Mouse (Mus musculus) hindbrain, embryonic 15.5 days (tissue): ENCODE measurements at regions not wholly inside any gene's neighbourhood (a gene's known extent, or its start where the extent isn't known, plus 50 kb on each side); places are given as distances from the start of the nearest gene placed in this dataset.

ENCODE experiments used
- ATAC-seq: fragments of 200-750 bp; cut with Nextera tagmentation; 2 replicates; pipeline ENCODE4 v1.8.0; 2017; ENCODE audit warnings: low read depth, moderate number of reproducible peaks, moderate TSS enrichment; ENCODE audit not compliant: low FRiP score
- H3K27ac ChIP-seq: fragments of 300-500 bp; sonication (generic); replicated peaks from 2 replicates; pipeline ENCODE4 v1.5.1; 2015; ENCODE audit warnings: mild to moderate bottlenecking, inconsistent platforms
- H3K27me3 ChIP-seq: fragments of 300-500 bp; sonication (generic); 2 replicates; pipeline ENCODE4 v1.6.1; 2015; ENCODE audit warnings: control low read depth, inconsistent platforms
- H3K36me3 ChIP-seq: fragments of 300-500 bp; sonication (generic); 2 replicates; pipeline ENCODE4 v1.6.1; 2015; ENCODE audit warnings: control low read depth, inconsistent platforms
- H3K4me1 ChIP-seq: fragments of 300-500 bp; sonication (generic); replicated peaks from 2 replicates; pipeline ENCODE4 v1.6.1; 2015; ENCODE audit warnings: control low read depth, inconsistent platforms
- H3K4me2 ChIP-seq: fragments of 300-500 bp; sonication (generic); 2 replicates; pipeline ENCODE4 v1.6.1; 2015; ENCODE audit warnings: moderate library complexity, mild to moderate bottlenecking, inconsistent platforms
- H3K4me3 ChIP-seq: fragments of 300-500 bp; sonication (generic); 2 replicates; pipeline ENCODE4 v1.5.1; 2015; ENCODE audit warnings: mild to moderate bottlenecking, inconsistent platforms
- H3K9ac ChIP-seq: fragments of 300-500 bp; sonication (generic); 2 replicates; pipeline ENCODE4 v1.6.1; 2015; ENCODE audit warnings: inconsistent platforms
- H3K9me3 ChIP-seq: fragments of 300-500 bp; sonication (generic); 2 replicates; pipeline ENCODE4 v1.6.1; 2016; ENCODE audit warnings: control low read depth, inconsistent platforms
- WGBS: fragments of 180-500 bp; shearing (Covaris S2); methylation state at CpG from one replicate; pipeline ENCODE4 v1.1.7; 2015; 5-methylcytosine and 5-hydroxymethylcytosine counted together

DNA sequence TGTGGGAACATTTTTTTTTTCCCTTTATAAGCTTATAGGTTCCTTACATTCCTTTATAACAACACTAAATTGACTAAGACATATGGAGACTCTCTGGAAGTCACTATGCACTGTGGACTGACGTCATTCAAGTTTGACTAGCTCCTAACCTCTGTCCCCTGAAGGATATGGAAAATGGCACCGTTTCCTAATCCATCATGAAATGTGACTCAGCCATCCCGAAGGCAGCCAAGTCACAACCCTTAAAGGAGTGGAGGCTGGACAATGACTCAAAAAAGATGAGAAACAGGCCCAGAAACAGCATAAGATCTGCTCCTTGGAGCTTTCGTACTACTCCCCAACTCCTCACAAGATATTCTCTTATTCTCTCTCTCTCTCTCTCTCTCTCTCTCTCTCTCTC, 253.5 kb downstream of the Hhipl2 start:
- Histone ChIP-seq H3K27ac (no peak overlapping the region), H3K4me1 (peaks cover 11% of the 10 kb centered on the region; the same call in 1 of the 2 replicates)
- WGBS, result 77% methylated on average over 4 of the region's 4 CpGs

DNA sequence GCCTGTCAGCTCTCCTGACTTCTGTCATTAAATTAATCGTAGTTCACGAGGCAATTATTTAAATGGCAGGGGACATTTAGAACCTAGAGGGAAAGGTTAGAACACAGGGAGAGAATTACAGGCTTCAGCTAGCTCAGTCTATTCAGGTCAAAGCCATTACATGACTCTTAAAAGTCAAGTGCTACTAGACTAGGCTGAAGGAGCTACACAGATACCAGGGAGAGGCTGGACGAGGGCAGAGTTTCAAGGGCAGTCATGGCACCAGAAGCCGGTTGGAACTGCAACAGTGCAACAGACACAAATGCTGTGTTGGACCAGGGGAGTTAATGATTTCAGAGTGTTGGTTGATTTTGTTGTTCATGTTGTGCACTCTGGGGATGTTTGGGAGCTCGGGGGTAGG, 254.5 kb downstream of the Hhipl2 start:
- H3K27ac ChIP-seq, result no peak overlapping the region

More for the DNA sequence above, 253.5 kb downstream of the Hhipl2 start:
- Histone ChIP-seq H3K36me3 (no peaks in the 10 kb centered on the region), H3K9me3 (0 out of 2 replicates have a peak, but pooled peaks cover 2% of the 10 kb centered on the region), H3K4me3 (no peak overlapping the region), H3K4me2 (no peak overlapping the region), H3K27me3 (no peaks in the 10 kb centered on the region), H3K9ac (no peak overlapping the region)
- ATAC-seq, result no peak

DNA sequence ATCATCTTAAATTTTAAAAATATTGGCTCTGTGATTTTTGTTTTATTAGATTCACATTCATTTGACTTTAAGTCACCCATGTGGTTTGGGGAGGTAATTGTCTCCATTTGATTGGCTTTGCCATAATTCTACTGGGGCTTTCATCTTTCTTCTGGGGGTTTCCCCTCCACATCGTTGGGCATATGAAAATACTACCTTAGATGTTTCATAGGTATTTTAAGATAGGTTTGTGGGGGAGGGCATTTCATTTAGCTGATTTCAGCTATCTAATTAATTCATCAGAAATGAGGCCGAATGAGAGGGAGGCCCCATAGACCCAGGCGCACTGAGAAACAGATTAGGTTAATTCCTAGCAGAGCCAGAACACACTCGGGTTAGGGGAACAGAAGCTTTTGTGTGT, 259.6 kb downstream of the Hhipl2 start:
- WGBS, result 70% methylated on average over 4 of the region's 4 CpGs

More for the DNA sequence above, 254.5 kb downstream of the Hhipl2 start:
- Histone ChIP-seq H3K36me3 (no peaks in the 10 kb centered on the region), H3K27me3 (no peaks in the 10 kb centered on the region), H3K4me1 (peaks cover 11% of the 10 kb centered on the region; the same call in 1 of the 2 replicates), H3K9me3 (no peaks in the 10 kb centered on the region), H3K4me3 (no peak overlapping the region), H3K9ac (no peak overlapping the region), H3K4me2 (no peak overlapping the region)
- 87% methylated on average over 5 of the region's 5 CpGs for WGBS
- ATAC-seq, result no peak

DNA sequence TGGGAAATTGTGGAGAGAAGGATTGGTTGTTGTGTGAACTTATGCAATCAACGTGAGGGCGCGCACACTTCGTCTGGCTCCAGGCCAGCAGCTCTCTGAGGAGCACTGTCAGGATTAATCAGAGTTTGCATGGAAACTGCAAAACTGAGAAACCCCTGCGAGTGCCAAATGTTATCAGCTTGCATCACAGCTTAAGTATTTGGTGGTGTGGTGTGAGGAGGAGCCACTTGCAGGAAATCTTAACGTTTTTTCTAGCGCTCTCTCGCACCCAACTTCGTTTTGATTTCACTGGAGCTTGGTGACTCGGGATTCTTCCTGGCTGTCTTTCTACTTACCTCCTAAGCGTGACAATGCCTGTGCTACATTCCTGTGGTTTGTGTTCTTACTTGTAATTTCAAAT, 261.9 kb downstream of the Hhipl2 start:
- no peak overlapping the region for H3K9ac ChIP-seq
- ATAC-seq, result no peak
- no peaks in the 10 kb centered on the region for H3K27me3 ChIP-seq
- WGBS, result 64% methylated on average over 11 of the region's 11 CpGs
- no peak overlapping the region for H3K4me2 ChIP-seq
- H3K4me3 ChIP-seq, result no peak overlapping the region
- H3K36me3 ChIP-seq, result no peaks in the 10 kb centered on the region
- no peak overlapping the region for H3K27ac ChIP-seq
- H3K4me1 ChIP-seq, result peaks cover 4% of the 10 kb centered on the region; the same call in 1 of the 2 replicates
- no peaks in the 10 kb centered on the region for H3K9me3 ChIP-seq

More for the DNA sequence above, 259.6 kb downstream of the Hhipl2 start:
- Histone ChIP-seq H3K9me3 (no peaks in the 10 kb centered on the region), H3K4me3 (no peak overlapping the region), H3K4me1 (peaks cover 4% of the 10 kb centered on the region; the same call in 1 of the 2 replicates), H3K36me3 (no peaks in the 10 kb centered on the region), H3K9ac (no peak overlapping the region), H3K4me2 (no peak overlapping the region), H3K27me3 (no peaks in the 10 kb centered on the region), H3K27ac (no peak overlapping the region)
- ATAC-seq, result no peak

DNA sequence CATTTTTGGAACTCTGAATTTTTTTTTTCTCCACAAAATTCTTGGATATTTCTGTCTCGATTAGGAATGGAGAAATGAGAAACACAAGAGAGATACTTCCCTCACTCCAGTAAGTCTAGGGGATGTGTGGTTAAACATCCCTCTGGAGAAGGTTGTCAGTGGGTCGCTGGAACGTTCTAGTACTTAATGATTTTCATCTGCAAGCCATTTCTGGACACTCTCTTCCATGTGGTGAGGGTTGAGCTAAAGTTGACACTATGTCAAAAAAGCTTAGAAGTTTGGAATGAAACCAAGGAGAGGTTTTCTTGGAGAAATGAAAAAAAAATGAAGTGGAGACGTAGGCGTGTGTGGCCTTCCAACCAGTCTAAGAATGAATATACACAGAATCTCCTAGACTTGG, 268.0 kb downstream of the Hhipl2 start:
- WGBS, result 95% methylated on average over 5 of the region's 5 CpGs
- no peak for ATAC-seq
- Histone ChIP-seq H3K36me3 (no peaks in the 10 kb centered on the region), H3K9ac (no peak overlapping the region), H3K27ac (no peak overlapping the region), H3K9me3 (no peaks in the 10 kb centered on the region), H3K27me3 (no peaks in the 10 kb centered on the region), H3K4me1 (no peaks in the 10 kb centered on the region), H3K4me2 (no peak overlapping the region), H3K4me3 (no peak overlapping the region)

DNA sequence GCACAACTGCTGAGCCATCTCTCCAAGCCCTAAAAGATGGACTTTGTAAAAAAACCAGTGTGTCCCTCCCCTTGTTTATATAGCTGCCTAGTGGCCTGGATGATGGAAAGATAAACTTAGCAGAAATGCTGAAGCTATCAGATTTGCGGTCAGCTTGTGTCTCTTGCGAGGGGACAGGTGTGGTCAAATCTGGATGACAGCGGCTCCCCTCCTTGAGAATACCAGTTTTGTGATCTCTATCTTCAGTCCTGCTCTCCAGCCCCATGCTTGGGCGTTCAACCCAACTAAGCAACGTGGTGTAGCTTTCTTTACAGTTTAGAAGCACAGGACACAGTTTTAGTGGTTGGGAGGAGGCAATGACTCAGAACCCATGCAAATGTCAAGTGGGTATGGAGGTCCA, 274.7 kb downstream of the Hhipl2 start:
- Histone ChIP-seq H3K9me3 (no peaks in the 10 kb centered on the region), H3K9ac (no peak overlapping the region), H3K4me1 (no peaks in the 10 kb centered on the region), H3K27ac (no peak overlapping the region), H3K36me3 (no peaks in the 10 kb centered on the region), H3K27me3 (no peaks in the 10 kb centered on the region), H3K4me2 (no peak overlapping the region), H3K4me3 (no peak overlapping the region)
- 91% methylated on average over 5 of the region's 5 CpGs for WGBS
- ATAC-seq, result no peak

DNA sequence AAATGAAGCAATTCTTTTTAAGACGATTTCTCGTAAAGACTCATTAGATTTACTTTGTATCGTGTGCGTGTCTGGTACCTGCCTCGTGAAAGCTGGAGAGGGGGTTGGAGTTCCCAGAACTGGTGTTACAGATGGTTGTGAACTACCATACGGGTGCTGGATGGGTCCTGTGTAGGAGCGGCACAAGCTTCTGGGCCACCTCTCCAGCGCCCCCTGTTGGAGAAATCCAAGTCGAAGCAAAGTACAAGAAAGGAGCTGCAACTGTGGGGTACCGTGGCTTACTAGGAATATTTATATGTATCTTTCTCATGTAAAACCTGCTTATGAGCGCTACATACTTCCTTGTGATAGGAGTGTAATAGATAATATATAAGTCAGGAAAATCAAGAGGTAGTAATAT, 281.3 kb downstream of the Hhipl2 start:
- Histone ChIP-seq H3K27me3 (no peaks in the 10 kb centered on the region), H3K27ac (no peak overlapping the region), H3K4me3 (no peak overlapping the region), H3K4me1 (no peaks in the 10 kb centered on the region), H3K9me3 (no peaks in the 10 kb centered on the region), H3K36me3 (no peaks in the 10 kb centered on the region), H3K9ac (no peak overlapping the region), H3K4me2 (no peak overlapping the region)
- ATAC-seq, result no peak
- 82% methylated on average over 11 of the region's 11 CpGs for WGBS

DNA sequence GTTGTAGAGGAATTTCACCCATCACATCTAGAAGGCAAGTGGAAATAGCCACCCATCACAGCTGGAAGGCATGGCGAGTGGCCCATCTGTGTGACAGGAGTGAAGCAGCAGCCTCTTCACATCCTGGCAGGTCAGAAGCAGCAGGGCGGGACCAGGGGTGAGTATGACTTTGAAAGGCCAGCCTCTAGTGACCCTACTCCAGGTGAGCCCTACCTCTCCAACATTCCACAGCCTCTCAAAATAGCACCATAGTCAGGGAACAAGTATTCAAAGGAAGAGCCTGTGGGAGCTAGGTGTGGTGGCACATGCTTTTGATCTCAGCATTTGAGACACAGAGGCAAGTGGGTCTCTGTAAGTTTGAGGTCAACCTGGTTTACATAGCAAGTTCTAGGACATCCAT, 284.9 kb downstream of the Hhipl2 start:
- Histone ChIP-seq H3K4me2 (no peak overlapping the region), H3K4me3 (no peak overlapping the region), H3K27ac (no peak overlapping the region), H3K27me3 (no peaks in the 10 kb centered on the region), H3K36me3 (no peaks in the 10 kb centered on the region), H3K9ac (no peak overlapping the region), H3K4me1 (no peaks in the 10 kb centered on the region), H3K9me3 (no peaks in the 10 kb centered on the region)
- WGBS, result 94% methylated on average over 2 of the region's 2 CpGs
- ATAC-seq, result no peak

DNA sequence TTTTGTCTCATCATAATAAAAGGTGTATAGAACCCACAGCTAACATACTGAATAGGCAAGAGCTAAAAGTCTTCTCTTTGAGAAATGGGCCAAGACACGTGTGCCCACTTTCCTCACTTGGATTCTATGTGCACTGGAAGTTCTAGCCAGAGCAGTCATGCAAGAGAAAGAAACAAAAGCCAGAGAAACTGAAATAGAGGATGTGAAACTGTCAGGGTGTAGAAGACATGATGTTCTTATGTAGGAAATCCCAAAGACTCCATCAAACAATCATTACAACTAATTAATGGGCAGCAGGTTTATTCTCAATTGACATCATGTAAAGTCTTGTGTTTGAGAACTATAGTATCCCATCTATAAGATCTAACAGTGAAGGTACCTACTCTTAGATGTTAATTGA, 294.9 kb downstream of the Hhipl2 start:
- Histone ChIP-seq H3K4me3 (no peak overlapping the region), H3K4me1 (peaks cover 3% of the 10 kb centered on the region; the same call in 1 of the 2 replicates), H3K9me3 (no peaks in the 10 kb centered on the region), H3K4me2 (no peak overlapping the region), H3K9ac (no peak overlapping the region), H3K27me3 (no peaks in the 10 kb centered on the region), H3K27ac (no peak overlapping the region), H3K36me3 (no peaks in the 10 kb centered on the region)
- no peak for ATAC-seq
- 78% methylated on average over 1 of the region's 1 CpGs for WGBS

DNA sequence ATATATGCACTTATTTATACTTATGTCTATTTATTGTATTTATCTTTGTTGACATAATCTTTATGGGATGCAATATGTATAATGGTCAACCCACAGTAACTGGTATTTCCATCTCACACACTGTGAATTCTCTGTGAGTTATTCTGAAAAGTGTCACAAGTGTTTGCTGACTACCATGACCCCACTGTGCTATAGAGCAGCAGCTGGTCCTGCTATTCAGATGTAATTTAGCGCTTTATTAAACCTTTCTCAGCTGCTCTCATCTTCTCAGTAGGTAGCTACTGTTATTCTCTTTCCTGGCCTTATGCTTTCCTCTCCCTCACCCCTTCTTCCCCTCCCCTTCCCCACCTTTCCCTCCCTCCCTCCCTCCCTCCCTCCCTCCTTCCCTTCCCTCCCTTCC, 296.0 kb upstream of the Dusp10 start:
- Histone ChIP-seq H3K36me3 (no peaks in the 10 kb centered on the region), H3K4me2 (no peak overlapping the region), H3K27ac (no peak overlapping the region), H3K9ac (no peak overlapping the region), H3K9me3 (no peaks in the 10 kb centered on the region), H3K4me3 (no peak overlapping the region), H3K4me1 (no peaks in the 10 kb centered on the region), H3K27me3 (no peaks in the 10 kb centered on the region)
- ATAC-seq, result no peak
- 41% methylated on average over 1 of the region's 1 CpGs for WGBS

DNA sequence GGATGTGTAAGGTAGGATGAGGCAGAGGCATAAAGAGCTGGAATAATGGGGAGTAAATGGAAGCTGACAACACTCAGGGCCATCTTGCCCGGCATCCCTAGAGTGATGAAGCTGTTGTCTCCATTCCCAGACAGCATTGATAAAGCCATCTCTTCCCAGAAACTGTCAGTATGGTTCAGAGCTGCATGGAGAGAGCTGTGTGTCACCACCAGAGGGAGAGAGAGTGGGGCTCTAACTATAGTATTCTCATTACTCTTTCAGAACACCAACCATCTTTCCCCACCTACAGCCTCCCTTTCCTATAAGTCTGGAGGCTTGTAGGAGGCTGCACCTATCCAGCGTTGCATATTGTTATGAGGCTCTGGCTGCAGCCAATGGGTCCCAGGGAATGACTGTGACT, 264.0 kb upstream of the Dusp10 start:
- Histone ChIP-seq H3K27me3 (no peaks in the 10 kb centered on the region), H3K4me3 (no peak overlapping the region), H3K4me2 (no peak overlapping the region), H3K4me1 (no peaks in the 10 kb centered on the region), H3K9me3 (no peaks in the 10 kb centered on the region), H3K9ac (no peak overlapping the region), H3K27ac (no peak overlapping the region), H3K36me3 (no peaks in the 10 kb centered on the region)
- ATAC-seq, result no peak
- 85% methylated on average over 2 of the region's 2 CpGs for WGBS

DNA sequence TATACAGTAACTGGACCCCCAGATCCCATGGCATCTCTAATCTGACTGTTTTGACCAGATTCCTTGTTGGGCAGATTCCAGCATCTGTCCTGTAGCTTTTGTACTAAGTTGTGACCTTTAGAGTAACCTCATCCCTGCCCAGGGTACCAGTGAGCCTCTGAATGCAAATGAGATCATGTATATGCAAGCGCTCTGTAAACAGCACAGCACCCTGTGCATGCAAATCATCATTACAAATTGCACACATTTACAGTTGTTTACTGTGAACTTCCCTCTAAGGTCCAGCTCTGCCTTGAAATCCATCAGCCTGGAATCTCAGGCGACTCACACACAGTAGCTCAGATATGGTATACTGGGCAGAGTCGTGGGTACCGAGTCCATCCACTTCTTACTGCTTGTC, 258.6 kb upstream of the Dusp10 start:
- no peaks in the 10 kb centered on the region for H3K27me3 ChIP-seq
- H3K27ac ChIP-seq, result no peak overlapping the region
- H3K36me3 ChIP-seq, result no peaks in the 10 kb centered on the region
- no peak for ATAC-seq
- no peak overlapping the region for H3K4me2 ChIP-seq
- WGBS, result 55% methylated on average over 4 of the region's 4 CpGs
- no peak overlapping the region for H3K9ac ChIP-seq
- H3K4me3 ChIP-seq, result no peak overlapping the region
- H3K9me3 ChIP-seq, result no peaks in the 10 kb centered on the region
- H3K4me1 ChIP-seq, result peaks cover 9% of the 10 kb centered on the region; the same call in 1 of the 2 replicates

DNA sequence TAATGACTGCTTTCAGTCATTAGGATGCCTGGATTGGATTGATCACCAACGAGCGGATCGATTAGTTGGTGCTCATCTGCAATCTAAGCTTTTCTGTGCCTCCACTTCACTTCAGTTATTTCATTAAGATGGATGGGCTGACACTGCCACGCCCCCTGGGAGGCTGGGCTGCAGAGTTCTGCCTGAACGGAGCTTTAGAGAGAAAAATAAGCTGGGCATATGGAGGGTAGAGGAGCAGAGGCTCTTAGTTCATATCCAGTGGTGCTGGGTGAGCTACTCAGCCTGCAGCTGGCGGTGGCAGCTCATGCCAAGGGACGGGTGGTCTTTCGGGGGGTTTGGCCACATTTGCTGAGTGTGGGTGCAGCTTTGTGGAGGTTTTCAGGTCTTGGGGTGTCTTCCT, 256.4 kb upstream of the Dusp10 start:
- WGBS, result 57% methylated on average over 8 of the region's 8 CpGs
- H3K9me3 ChIP-seq, result no peaks in the 10 kb centered on the region
- ATAC-seq, result no peak

More for the DNA sequence above, 256.4 kb upstream of the Dusp10 start:
- Histone ChIP-seq H3K4me1 (peaks cover 9% of the 10 kb centered on the region; the same call in 1 of the 2 replicates), H3K27ac (no peak overlapping the region), H3K4me3 (no peak overlapping the region), H3K9ac (no peak overlapping the region), H3K36me3 (no peaks in the 10 kb centered on the region), H3K4me2 (no peak overlapping the region), H3K27me3 (no peaks in the 10 kb centered on the region)
